Mouse (Mus musculus) thymus, postnatal 36 days (tissue): ENCODE measurements around the gene Snph.

Source experiments
- DNase-seq, 2 experiments: peaks; one replicate each; pipeline ENCODE4 v3.0.0; 2022; ENCODE audit warnings: mixed read lengths in 2 of 2

The Snph gene

GRCm38 (mm10) chr2:151598068-151598467, 34.3 kb downstream of the Snph start:
- no peak for DNase-seq

- DNase-seq: no peak
Measured at GRCm38 (mm10) chr2:151587306-151587705, 45.1 kb downstream of the Snph start.

GRCm38 (mm10) chr2:151586807-151587206, 45.6 kb downstream of the Snph start:
- no peak for DNase-seq

- no peak for DNase-seq
Measured at GRCm38 (mm10) chr2:151585934-151586333, 46.5 kb downstream of the Snph start.

GRCm38 (mm10) chr2:151580945-151581344, 51.4 kb downstream of the Snph start:
- no peak for DNase-seq

GRCm38 (mm10) chr2:151579183-151579582, 53.2 kb downstream of the Snph start:
- DNase-seq: no peak

GRCm38 (mm10) chr2:151575699-151576389, 56.5 kb downstream of the Snph start:
- peak; percentile 62 to 66 for DNase-seq

GRCm38 (mm10) chr2:151575119-151575698, 57.2 kb downstream of the Snph start:
- DNase-seq: no peak

GRCm38 (mm10) chr2:151574607-151575006, 57.8 kb downstream of the Snph start:
- no peak for DNase-seq

- no peak for DNase-seq
Measured at GRCm38 (mm10) chr2:151573667-151574066, 58.7 kb downstream of the Snph start.

- no peak for DNase-seq
Measured at GRCm38 (mm10) chr2:151571873-151572700, 60.3 kb downstream of the Snph start, which contains the start of gene Sdcbp2. Gene Sdcbp2 (plus strand): TSS chr2:151572622.

GRCm38 (mm10) chr2:151569452-151569851, 62.9 kb downstream of the Snph start:
- no peak for DNase-seq

GRCm38 (mm10) chr2:151566856-151567255, 65.5 kb downstream of the Snph start:
- DNase-seq: no peak

GRCm38 (mm10) chr2:151564986-151565385, 67.4 kb downstream of the Snph start:
- DNase-seq: no peak

- DNase-seq: no peak
Measured at GRCm38 (mm10) chr2:151564006-151564405, 68.4 kb downstream of the Snph start.

- no peak for DNase-seq
Measured at GRCm38 (mm10) chr2:151562930-151563921, 69.2 kb downstream of the Snph start.

- no peak for DNase-seq
Measured at GRCm38 (mm10) chr2:151549615-151550121, 82.7 kb downstream of the Snph start.

- DNase-seq: no peak
Measured at GRCm38 (mm10) chr2:151546571-151546970, 85.8 kb downstream of the Snph start.

- DNase-seq: peak; percentile 39 to 65
Measured at GRCm38 (mm10) chr2:151544673-151545072, 87.7 kb downstream of the Snph start.

- DNase-seq: peak; percentile 53 to 62
Measured at GRCm38 (mm10) chr2:151543063-151543895, 89.1 kb downstream of the Snph start.
